Mouse (Mus musculus) liver, embryonic 15.5 days (tissue): ENCODE measurements around the gene Olfr656. TPM values are rescaled to one million over a fixed set of nuclear protein-coding genes. Genes with fewer than 3 reads are reported as not detected.
A peak's percentile ranks its signal among the peaks of the same experiment; 100 is the strongest.

ENCODE experiments used
- ATAC-seq: fragments of 200-750 bp; cut with Nextera tagmentation; 2 replicates; pipeline ENCODE4 v1.8.0; 2017; ENCODE audit warnings: moderate number of reproducible peaks, mild to moderate bottlenecking, moderate library complexity; ENCODE audit not compliant: insufficient read depth
- H3K27ac ChIP-seq: fragments of 300-500 bp; sonication (generic); replicated peaks from 2 replicates; pipeline ENCODE4 v1.5.1; 2015; ENCODE audit warnings: mild to moderate bottlenecking, inconsistent platforms
- H3K27me3 ChIP-seq: fragments of 300-500 bp; sonication (generic); 2 replicates; pipeline ENCODE4 v1.6.1; 2015; ENCODE audit warnings: mild to moderate bottlenecking, inconsistent platforms
- H3K36me3 ChIP-seq: fragments of 300-500 bp; sonication (generic); replicated peaks from 2 replicates; pipeline ENCODE4 v1.6.1; 2015; ENCODE audit warnings: moderate library complexity, mild to moderate bottlenecking, inconsistent platforms
- H3K4me1 ChIP-seq: fragments of 300-500 bp; sonication (generic); replicated peaks from 2 replicates; pipeline ENCODE4 v1.6.1; 2015; ENCODE audit warnings: inconsistent platforms
- H3K4me2 ChIP-seq: fragments of 300-500 bp; sonication (generic); 2 replicates; pipeline ENCODE4 v1.6.1; 2015; ENCODE audit warnings: moderate library complexity, mild to moderate bottlenecking, inconsistent platforms
- H3K4me3 ChIP-seq: fragments of 300-500 bp; sonication (generic); replicated peaks from 2 replicates; pipeline ENCODE4 v1.5.1; 2015; ENCODE audit warnings: mild to moderate bottlenecking, inconsistent platforms
- H3K9ac ChIP-seq: fragments of 300-500 bp; sonication (generic); 2 replicates; pipeline ENCODE4 v1.6.1; 2015; ENCODE audit warnings: moderate library complexity, mild to moderate bottlenecking, inconsistent platforms
- H3K9me3 ChIP-seq: fragments of 300-500 bp; sonication (generic); replicated peaks from 2 replicates; pipeline ENCODE4 v1.6.1; 2016; ENCODE audit warnings: inconsistent platforms
- WGBS: fragments of 180-500 bp; shearing (Covaris S2); methylation state at CpG from one replicate; pipeline ENCODE4 v1.1.7; 2015; ENCODE audit warnings: mixed read lengths; ENCODE audit not compliant: insufficient replicate concordance; 5-methylcytosine and 5-hydroxymethylcytosine counted together
- polyA plus RNA-seq: library from polyadenylated mRNA; unstranded; fragments of >200 nt; fragmentation: Nextera tagmentation; extraction: Ambion mirVana; gene quantifications from 2 replicates; pipeline ENCODE4 v1.2.1, GENCODE M21; 2015

Gene Olfr656
- not detected in 2 replicates for polyA plus RNA-seq

GRCm38 (mm10) chr7:104613655-104614054 is at the start of gene Olfr656:
TSS of gene Olfr656 (plus strand) at chr7:104613955.
- no peak within 1 kb of the TSS for H3K4me3 ChIP-seq
- H3K27ac ChIP-seq, result no peak within 1 kb of the TSS
- H3K4me2 ChIP-seq, result no peak within 1 kb of the TSS
- no peaks in the 10 kb centered on the region for H3K36me3 ChIP-seq
- no peaks in the 10 kb centered on the region for H3K4me1 ChIP-seq
- H3K27me3 ChIP-seq, result no peaks in the 10 kb centered on the region
- H3K9ac ChIP-seq, result no peak within 1 kb of the TSS
- WGBS, result 45% methylated on average over 4 of the region's 4 CpGs
- H3K9me3 ChIP-seq, result no peaks in the 10 kb centered on the region
- ATAC-seq, result no peak

DNA sequence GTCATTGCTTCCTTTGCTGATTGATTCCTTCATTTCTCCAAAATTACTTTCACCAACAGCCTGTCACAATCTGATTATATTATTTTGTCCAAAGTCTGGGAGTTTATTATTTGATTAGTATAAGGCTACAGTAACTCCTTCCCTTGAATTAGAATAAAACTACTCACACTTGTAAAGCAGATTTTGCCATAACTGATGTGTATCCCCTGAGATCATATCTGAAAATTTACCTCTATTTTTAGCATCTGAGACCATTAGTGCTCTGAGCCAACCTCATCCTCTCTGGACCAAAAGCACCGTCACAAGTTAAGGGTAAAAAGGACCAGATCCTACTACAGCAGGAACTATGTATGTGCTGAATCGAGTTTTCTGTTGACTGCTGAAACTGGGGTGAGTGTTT is 36.7 kb upstream of the Olfr656 start, which contains the start of gene Olfr653:
Gene Olfr653 (plus strand): TSS at position 301 of the 400 bp plus-strand sequence.
- ATAC-seq, result no peak
- no peak within 1 kb of the TSS for H3K4me2 ChIP-seq
- no peak within 1 kb of the TSS for H3K4me3 ChIP-seq
- H3K9me3 ChIP-seq, result no peaks in the 10 kb centered on the region
- WGBS, result 44% methylated on average over 2 of the region's 2 CpGs
- H3K27me3 ChIP-seq, result no peaks in the 10 kb centered on the region
- no peak within 1 kb of the TSS for H3K9ac ChIP-seq
- no peaks in the 10 kb centered on the region for H3K4me1 ChIP-seq
- no peak within 1 kb of the TSS for H3K27ac ChIP-seq
- no peaks in the 10 kb centered on the region for H3K36me3 ChIP-seq

- H3K9ac ChIP-seq, result no peak overlapping the region
- 55% methylated on average over 4 of the region's 4 CpGs for WGBS
- no peaks in the 10 kb centered on the region for H3K36me3 ChIP-seq
- H3K9me3 ChIP-seq, result no peaks in the 10 kb centered on the region
- no peak for ATAC-seq
- H3K4me3 ChIP-seq, result no peak overlapping the region
- no peaks in the 10 kb centered on the region for H3K27me3 ChIP-seq
- H3K27ac ChIP-seq, result no peak overlapping the region
- no peaks in the 10 kb centered on the region for H3K4me1 ChIP-seq
- H3K4me2 ChIP-seq, result no peak overlapping the region
Observed at GRCm38 (mm10) chr7:104580846-104581245, 32.9 kb upstream of the Olfr656 start.

- no peaks in the 10 kb centered on the region for H3K9me3 ChIP-seq
- no peak overlapping the region for H3K4me3 ChIP-seq
- no peaks in the 10 kb centered on the region for H3K4me1 ChIP-seq
- no peaks in the 10 kb centered on the region for H3K36me3 ChIP-seq
- no peaks in the 10 kb centered on the region for H3K27me3 ChIP-seq
- 67% methylated on average over 4 of the region's 4 CpGs for WGBS
- H3K4me2 ChIP-seq, result no peak overlapping the region
- H3K27ac ChIP-seq, result no peak overlapping the region
- ATAC-seq, result no peak
- no peak overlapping the region for H3K9ac ChIP-seq
Observed at GRCm38 (mm10) chr7:104581429-104581828, 32.3 kb upstream of the Olfr656 start.

DNA sequence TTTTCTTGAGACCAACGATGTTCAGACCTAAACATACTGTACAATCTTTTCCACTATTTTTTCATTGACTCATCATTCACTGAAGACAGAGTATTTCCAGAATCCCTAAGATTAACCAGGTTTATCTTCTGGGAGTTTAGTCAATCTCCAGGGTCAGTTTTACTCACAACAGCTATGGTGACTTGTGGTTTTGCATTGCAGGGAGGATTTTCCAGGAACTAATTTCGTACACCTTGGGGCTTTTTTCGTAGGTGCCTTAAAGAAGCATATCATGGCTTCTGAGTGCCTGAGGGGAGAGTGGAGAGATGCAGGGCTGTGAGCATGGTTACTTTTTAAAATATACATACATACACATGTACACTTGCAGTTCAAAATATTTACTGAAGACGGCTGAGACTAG is 27.0 kb upstream of the Olfr656 start, which contains the start of gene Olfr654:
Gene Olfr654 (plus strand): TSS at position 301 of the 400 bp plus-strand sequence.
- Histone ChIP-seq H3K9ac (no peak within 1 kb of the TSS), H3K4me1 (no peaks in the 10 kb centered on the region), H3K27me3 (no peaks in the 10 kb centered on the region), H3K9me3 (no peaks in the 10 kb centered on the region), H3K36me3 (no peaks in the 10 kb centered on the region), H3K4me2 (no peak within 1 kb of the TSS), H3K4me3 (no peak within 1 kb of the TSS), H3K27ac (no peak within 1 kb of the TSS)
- no peak for ATAC-seq
- 54% methylated on average over 4 of the region's 4 CpGs for WGBS

DNA sequence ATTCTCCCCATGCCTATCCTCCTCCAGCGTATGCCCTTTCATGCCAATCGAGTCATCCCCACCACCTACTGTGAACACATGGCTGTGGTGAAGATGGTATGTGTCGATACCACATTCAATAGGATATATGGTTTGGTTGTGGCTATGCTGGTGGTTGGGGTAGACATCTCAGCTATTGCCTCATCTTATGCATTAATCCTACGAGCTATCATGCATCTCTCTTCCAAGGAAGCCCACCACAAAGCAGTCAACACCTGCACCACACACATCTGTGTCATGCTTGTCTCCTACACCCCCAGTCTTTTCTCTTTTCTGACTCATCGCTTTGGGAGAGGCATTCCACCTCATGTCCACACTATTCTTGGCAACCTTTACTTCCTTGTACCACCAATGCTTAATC is 25.5 kb upstream of the Olfr656 start:
- Histone ChIP-seq H3K27ac (no peak overlapping the region), H3K9ac (no peak overlapping the region), H3K4me2 (no peak overlapping the region), H3K27me3 (no peaks in the 10 kb centered on the region), H3K36me3 (no peaks in the 10 kb centered on the region), H3K4me3 (no peak overlapping the region), H3K9me3 (no peaks in the 10 kb centered on the region), H3K4me1 (no peaks in the 10 kb centered on the region)
- WGBS, result 68% methylated on average over 5 of the region's 5 CpGs
- no peak for ATAC-seq

DNA sequence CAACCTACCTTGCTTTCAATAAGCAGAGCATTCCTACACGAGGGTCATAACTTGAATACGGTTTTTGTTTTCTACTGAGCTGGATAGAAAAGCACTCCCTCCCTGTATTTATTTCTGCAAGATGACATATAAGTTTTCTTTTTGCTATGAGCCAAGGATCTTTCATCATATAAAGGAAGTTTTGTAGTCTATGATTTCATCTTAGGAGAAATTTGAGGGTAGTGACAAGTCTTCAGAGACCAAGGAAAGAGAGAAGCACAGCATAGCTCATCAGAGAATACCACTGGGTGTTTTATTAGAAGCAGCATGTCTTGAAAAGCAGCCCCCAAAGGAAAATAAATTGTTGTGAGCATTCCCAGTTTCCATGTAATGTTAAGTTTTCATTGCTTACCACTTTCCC is 12.1 kb upstream of the Olfr656 start, which contains the start of gene Olfr655:
Gene Olfr655 (minus strand): TSS at position 101 of the 400 bp plus-strand sequence.
- ATAC-seq, result no peak
- H3K4me3 ChIP-seq, result no peak within 1 kb of the TSS
- no peak within 1 kb of the TSS for H3K4me2 ChIP-seq
- H3K9me3 ChIP-seq, result no peaks in the 10 kb centered on the region
- H3K9ac ChIP-seq, result no peak within 1 kb of the TSS
- H3K4me1 ChIP-seq, result no peaks in the 10 kb centered on the region
- H3K27ac ChIP-seq, result no peak within 1 kb of the TSS
- H3K36me3 ChIP-seq, result no peaks in the 10 kb centered on the region
- no peaks in the 10 kb centered on the region for H3K27me3 ChIP-seq
- WGBS, result 64% methylated on average over 2 of the region's 2 CpGs

DNA sequence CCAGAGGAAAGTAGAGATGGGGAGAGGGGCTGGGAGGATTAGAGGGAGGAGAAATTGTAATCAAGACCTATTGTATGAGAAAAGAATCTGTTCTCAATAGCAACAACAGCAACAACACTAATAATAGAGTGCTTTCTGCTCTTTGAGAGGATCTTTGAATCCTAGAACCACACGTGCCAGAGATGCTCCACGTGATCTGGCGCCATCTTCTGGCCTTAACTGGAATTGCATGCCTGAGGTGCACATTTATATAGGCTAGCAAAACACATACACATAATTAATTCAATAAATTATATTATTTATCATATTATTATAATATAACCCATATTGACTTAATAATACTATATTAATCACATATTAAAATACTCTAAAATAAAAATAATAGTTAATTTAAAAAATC is 10.6 kb upstream of the Olfr656 start:
- no peak overlapping the region for H3K4me2 ChIP-seq
- ATAC-seq, result no peak
- 3% methylated on average over 3 of the region's 3 CpGs for WGBS
- no peak overlapping the region for H3K9ac ChIP-seq
- H3K4me1 ChIP-seq, result no peaks in the 10 kb centered on the region
- no peaks in the 10 kb centered on the region for H3K27me3 ChIP-seq
- H3K4me3 ChIP-seq, result no peak overlapping the region
- no peaks in the 10 kb centered on the region for H3K36me3 ChIP-seq
- no peak overlapping the region for H3K27ac ChIP-seq
- no peaks in the 10 kb centered on the region for H3K9me3 ChIP-seq

- Histone ChIP-seq H3K27me3 (no peaks in the 10 kb centered on the region), H3K4me1 (no peaks in the 10 kb centered on the region), H3K9me3 (no peaks in the 10 kb centered on the region), H3K4me3 (no peak overlapping the region), H3K9ac (no peak overlapping the region), H3K36me3 (no peaks in the 10 kb centered on the region), H3K4me2 (no peak overlapping the region), H3K27ac (no peak overlapping the region)
- ATAC-seq, result no peak
Observed at GRCm38 (mm10) chr7:104604727-104605126, 9.0 kb upstream of the Olfr656 start.

DNA sequence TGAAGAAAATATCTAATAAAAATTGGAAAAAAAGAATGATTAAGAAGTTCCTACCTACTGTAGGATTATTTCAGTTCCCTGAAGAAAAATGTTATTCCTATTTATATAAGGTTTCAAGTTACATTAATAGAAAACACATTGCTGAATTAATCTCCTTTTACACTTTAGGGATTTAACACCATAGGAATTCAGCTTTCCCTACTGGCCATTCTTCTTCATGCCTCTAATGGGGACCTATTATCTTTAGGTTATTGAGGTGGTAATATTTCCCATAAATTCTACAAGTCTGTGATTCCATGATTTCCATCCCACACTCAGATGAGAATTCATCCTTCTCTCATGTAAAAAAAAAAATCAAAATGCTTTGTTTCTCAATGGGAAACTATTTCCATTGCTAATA is 10.7 kb downstream of the Olfr656 start, which contains the start of gene Olfr657:
Gene Olfr657 (plus strand): TSS at position 301 of the 400 bp plus-strand sequence.
- no peak for ATAC-seq

GRCm38 (mm10) chr7:104646841-104647482 is 33.2 kb downstream of the Olfr656 start, which contains the start of gene Olfr658:
TSS of gene Olfr658 (minus strand) at chr7:104647305.
- Histone ChIP-seq H3K27ac (no peak within 1 kb of the TSS), H3K36me3 (no peaks in the 10 kb centered on the region), H3K9me3 (no peaks in the 10 kb centered on the region), H3K9ac (no peak within 1 kb of the TSS), H3K4me1 (no peaks in the 10 kb centered on the region), H3K4me2 (peak within 1 kb of the TSS; percentile 32), H3K27me3 (no peaks in the 10 kb centered on the region), H3K4me3 (no peak within 1 kb of the TSS)
- ATAC-seq, result no peak
- 16% methylated on average over 22 of the region's 22 CpGs for WGBS

More for the DNA sequence above, 10.7 kb downstream of the Olfr656 start, which contains the start of gene Olfr657:
- H3K9me3 ChIP-seq, result no peaks in the 10 kb centered on the region
- H3K4me1 ChIP-seq, result no peaks in the 10 kb centered on the region
- no peak within 1 kb of the TSS for H3K4me3 ChIP-seq
- no peaks in the 10 kb centered on the region for H3K36me3 ChIP-seq
- H3K27me3 ChIP-seq, result no peaks in the 10 kb centered on the region
- H3K4me2 ChIP-seq, result no peak within 1 kb of the TSS
- no peak within 1 kb of the TSS for H3K9ac ChIP-seq
- H3K27ac ChIP-seq, result no peak within 1 kb of the TSS

DNA sequence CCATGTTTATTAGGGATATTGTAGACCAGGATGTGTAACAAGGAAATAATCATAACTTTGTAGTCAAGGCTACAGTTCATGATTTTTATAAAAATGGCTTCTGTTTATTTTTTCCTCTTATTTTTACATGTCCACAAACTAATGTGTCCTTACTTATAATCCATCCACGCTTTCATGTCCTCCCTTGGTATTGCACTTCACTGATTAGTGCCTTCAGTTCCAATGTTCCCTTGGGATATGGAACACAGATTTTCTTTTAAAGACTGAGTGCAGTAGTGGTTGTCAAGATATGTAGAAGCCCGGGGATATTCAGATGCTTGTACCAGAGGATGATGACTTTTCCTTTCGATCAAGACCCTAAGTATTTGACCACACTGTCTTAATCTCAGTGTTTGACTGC is 52.7 kb downstream of the Olfr656 start, which contains the start of gene Olfr659:
Gene Olfr659 (plus strand): TSS at position 301 of the 400 bp plus-strand sequence.
- Histone ChIP-seq H3K9ac (no peak within 1 kb of the TSS), H3K9me3 (no peaks in the 10 kb centered on the region), H3K4me3 (no peak within 1 kb of the TSS), H3K4me1 (no peaks in the 10 kb centered on the region), H3K27me3 (no peaks in the 10 kb centered on the region), H3K4me2 (no peak within 1 kb of the TSS), H3K27ac (no peak within 1 kb of the TSS), H3K36me3 (no peaks in the 10 kb centered on the region)
- no peak for ATAC-seq
- 63% methylated on average over 3 of the region's 3 CpGs for WGBS
